Mouse (Mus musculus): ENCODE measurements at regions not wholly inside any gene's neighbourhood (a gene's known extent, or its start where the extent isn't known, plus 50 kb on each side); places are given as distances from the start of the nearest gene placed in this dataset.
A peak's percentile ranks its signal among the peaks of the same experiment; 100 is the strongest.

DNA sequence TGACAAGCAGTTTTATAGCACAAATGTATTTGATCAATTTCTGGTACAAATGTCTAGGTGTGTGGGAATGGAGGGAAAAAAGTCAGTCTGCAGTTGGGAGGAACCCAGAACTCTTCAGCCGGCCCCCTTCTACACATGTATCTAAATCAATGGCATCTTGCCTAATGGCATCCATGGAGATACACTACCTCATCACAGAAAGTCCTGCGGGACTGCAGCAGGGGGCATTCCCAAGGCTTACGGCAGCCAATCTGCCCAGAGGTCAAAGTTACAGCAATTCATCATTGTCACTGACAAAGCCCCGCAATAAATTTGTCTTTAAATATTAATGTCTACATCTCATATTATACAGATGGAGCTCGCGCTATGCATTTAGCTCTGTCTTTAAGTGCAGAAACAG is 135.7 kb upstream of the Arhgap5 start:
- DNase-seq (ENCODE audit: low read depth, low spot score) = no peak

DNA sequence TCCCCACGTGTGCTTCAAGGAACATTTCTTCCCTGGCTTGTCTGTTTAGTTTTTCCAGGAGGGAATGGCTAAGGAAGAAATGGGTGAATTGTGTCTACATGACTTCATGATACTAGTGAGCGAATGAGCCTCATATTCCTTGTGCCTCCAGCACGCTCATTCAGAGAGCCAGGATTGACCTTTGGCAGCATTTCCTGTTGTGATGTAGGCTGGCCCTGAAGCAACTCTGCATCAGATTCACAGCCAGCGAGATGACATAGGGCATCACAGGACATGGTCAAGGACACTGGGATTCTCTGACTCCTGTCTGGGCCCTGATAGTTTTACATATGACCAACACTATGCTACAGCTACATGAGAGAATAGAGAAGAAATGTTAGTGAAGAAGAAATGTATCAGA is 135.3 kb upstream of the Arhgap5 start:
- DNase-seq (ENCODE audit: low read depth, low spot score) = no peak

DNA sequence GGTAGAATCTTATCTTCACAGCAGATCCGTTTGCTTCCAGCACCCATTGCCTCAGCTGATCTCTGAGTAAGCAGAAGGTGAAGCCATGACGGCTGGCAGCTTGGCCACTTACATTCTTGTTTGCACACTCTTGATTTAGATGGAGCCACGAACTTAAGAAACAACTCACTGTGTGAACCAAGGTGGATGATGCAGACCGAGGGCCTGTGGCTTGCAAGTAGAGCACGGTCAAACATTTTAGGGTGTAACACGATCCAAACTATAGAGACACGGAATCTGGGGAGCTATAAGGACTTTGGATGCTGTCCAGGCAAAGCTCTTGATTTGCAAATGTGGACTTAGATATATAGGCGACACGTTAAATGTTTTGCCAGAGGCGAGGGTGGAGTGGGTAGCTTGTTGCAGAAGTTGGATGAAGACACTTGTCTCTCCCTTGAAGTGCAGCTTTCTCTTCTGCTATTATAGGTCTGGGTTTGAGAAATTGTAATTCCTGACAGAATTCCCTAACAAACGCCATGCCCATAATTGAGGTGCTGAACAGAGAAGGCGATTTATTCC is 133.5 kb upstream of the Arhgap5 start:
- no peak for DNase-seq (ENCODE audit: low read depth, low spot score)

DNA sequence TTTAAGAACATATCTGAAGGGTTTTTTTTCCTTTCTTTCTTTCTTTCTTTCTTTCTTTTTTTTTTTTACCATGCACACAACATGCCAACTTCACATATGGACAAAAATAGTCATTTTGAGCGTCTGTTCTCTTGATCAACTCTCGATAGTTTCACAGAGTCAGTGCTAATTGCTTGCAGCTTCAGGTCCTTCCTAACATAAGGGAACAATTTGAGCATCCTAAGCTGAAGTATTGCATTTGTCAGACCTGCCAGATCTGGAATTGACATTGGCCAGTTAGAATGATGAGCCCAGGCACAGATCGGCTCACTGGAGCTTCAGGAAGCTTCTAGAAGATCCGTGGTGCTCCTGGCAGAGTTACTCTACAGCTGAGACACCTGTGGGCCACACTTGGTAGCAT is 128.7 kb upstream of the Arhgap5 start:
- DNase-seq (ENCODE audit: low read depth, low spot score) = no peak

DNA sequence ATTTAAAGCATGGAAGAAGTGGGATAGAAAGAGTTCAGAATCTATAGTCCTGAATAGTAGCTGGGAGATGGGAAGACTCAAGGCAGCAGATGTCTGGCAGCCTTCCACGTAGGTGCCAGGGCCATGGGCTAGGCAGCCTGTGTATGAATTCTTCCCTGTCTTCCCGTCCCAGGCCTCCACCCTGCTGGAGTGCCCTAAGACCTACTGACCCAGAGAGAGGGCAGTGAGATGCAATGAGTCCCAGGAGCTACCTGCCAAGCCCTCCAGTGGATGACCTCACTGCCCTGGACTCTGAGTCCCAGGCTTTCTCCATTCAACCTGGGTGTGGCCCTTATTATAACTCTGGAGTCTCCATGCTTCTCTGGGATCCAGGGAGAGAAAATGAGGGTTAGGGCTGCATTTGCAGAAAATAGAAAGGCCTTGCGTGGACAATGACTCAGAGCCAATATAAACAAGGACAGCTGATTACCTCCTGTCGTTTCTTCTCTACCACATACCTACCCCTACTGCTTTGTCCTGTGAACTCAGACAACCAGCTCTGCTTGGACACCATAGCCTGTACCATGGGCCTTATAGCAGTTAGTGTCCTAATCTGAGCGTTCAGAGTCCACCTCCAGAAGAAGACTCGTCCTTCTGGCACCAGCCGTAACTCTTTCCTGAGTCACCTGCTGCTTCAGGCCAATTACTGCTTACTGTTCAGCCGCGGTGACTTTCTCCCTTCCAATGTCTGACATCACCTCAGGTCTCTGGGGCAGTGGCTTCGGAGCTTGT is 126.9 kb upstream of the Arhgap5 start:
- DNase-seq (ENCODE audit: low read depth, low spot score) = no peak

DNA sequence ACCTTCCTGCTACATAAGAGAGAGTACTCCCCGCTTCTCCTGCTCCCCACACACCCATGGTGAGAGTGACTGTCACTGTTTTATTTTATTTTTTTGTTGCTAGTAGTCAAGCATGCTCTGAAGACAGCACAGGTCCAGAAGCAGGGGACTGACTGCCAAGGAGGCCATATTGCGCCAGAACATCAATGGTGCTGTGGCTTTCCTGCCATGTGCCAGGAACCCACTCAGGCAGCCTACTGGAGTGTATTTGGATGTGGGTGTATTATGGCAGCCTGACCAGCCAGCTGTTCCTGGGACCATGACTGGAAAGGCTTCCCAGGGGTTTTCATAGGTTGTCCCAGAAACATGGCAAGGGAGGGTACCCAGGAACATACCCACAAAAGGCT is 126.3 kb upstream of the Arhgap5 start:
- DNase-seq (ENCODE audit: low read depth, low spot score) = no peak

DNA sequence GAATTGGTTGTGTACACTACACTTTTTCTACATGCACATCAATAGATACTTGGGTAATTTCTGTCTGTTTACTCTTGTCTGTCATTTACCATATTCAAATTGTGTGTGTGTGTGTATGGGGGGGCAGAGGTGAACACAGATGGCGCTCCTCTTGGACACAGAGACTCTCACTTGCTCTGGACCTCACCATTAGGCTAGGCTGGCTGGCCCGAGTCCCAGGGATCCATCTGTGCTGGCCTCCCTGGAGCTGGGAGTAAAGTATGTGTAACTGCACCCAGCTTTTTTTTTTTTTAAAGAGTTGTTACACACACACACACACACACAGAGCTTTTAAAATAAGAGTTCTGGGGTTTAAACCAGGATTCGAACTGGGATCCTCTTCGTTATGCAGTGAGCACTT is 124.5 kb upstream of the Arhgap5 start:
- DNase-seq (ENCODE audit: low read depth, low spot score) = no peak

DNA sequence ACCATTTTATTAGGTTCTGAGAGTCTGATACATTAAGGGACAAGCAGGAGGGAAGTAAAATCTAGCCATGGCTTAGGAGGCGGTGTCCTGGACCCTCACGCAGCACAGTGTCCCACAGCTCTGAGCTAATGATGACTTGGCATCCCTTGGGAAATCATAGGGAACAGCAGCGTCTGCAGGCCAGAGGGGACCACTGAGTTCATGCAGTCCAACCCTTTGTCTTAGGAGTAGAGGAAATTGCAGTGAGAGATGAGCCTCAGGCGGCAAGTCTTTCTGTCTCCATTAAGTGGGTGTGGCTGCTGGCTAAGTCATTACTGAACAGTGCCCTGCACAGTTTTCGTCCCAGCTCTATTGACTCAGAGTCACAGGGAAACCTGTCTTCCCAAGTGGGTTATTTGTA is 123.8 kb upstream of the Arhgap5 start:
- no peak for DNase-seq (ENCODE audit: low read depth, low spot score)

DNA sequence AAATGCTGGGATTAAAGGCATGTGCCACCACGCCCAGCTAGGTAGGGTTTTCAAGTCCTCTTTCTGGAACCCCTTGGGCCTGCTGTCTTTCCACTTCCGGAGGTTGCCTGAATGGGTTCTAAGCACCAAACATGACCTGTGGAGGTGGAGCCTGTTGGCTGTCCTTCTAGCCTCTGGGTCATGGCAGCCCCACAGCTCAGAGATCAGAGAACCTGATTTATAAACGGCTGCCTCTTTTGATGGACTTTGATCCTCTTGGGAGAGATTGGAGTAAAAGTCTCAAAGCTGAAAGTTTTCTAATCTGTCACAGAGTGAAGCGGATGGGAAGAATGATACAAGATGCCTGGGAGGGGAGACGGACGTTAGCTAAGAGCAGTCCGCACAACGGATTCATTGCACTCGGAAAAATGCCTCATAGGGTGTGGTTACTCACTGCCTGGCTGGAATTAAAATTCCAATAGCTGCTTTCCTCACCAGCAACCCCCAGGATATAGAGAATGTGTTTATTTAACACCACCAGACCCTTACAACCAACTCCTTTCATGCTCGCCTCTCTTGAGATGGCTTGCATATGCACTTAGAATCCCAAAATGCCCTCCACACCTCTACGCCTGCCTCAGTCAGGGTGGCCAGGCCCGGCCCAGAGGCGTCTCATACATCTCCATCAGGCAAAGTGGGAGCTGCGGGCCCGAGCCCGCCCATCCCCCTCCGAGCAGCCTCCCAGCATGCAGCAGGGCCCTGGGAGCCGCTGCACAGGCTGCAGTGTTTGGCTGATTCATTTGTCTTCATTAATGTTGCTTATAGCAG is 122.4 kb upstream of the Arhgap5 start:
- DNase-seq (ENCODE audit: low read depth, low spot score) = no peak

DNA sequence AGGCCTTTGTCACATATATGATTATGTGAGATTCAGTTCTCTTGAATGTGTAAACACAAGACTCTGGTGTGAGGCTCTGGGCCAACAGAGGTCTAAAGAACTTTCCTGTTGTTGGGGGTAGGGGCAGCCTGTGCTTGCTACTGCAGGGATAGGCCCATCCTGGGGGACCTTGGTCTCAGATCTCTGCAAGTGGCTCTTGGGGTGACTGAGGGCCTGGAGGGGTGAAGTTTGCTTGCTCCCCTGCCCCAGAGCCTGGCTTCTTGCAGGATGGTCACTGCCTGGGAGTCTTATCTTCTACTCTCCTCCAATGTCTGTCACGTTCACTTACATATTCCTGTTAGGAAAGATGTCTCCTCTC is 121.8 kb upstream of the Arhgap5 start:
- no peak for DNase-seq (ENCODE audit: low read depth, low spot score)

DNA sequence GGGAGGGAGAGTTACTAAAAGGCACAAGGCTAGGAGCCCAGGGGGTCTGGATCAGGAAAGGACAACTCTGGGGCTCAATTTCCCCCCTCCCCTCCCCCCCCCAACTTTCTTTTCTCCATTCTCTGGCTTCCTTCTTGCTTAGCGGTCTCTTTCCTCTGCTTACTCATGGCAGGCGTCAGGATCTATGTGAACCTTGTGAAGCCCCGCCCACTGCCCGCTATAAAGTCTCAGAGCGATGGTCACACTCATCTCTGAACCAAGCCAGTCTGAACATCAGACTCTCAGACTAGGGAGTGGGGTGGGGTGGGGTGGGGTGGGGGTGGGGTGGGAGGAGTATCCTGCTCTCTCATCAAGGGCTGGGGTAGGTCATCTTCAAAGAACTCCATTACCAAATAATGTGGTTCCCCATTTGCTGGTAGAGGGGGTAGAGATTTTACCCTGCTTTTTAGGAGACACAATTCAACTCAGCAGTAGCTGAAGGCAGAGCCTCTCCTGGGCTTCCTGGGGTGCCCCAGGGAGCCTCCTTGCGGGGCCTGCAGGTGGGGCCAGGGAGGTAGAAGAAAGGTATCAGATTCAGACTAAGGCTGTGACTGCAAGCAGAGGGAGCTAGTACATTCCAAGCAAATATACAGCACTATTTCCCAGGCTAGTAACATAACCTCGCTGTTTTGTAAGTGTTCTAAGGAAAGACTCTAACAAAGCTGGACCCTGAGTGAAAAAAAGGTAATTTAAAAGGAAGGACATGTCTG is 120.8 kb upstream of the Arhgap5 start:
- DNase-seq (ENCODE audit: low read depth, low spot score) = no peak

DNA sequence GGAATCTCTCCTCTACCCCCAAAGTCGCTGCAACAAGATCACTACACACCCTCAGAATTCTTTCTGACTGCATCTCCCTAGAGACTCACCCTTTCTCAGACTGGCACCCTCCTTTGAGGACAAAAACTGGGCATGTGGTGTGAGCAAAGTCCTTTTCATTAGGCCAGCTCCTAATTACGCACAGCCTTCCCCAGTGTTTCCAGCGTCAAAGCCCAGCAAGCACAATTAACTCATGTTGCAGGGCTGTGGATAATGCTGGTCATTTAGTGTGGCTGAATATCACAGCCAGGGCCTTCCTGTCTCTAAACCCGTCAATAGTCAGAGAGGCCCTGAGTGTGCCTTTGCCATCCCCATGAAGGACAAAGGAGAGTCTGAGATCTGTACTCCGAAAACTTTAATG is 114.2 kb upstream of the Arhgap5 start:
- no peak for DNase-seq (ENCODE audit: low read depth, low spot score)

DNA sequence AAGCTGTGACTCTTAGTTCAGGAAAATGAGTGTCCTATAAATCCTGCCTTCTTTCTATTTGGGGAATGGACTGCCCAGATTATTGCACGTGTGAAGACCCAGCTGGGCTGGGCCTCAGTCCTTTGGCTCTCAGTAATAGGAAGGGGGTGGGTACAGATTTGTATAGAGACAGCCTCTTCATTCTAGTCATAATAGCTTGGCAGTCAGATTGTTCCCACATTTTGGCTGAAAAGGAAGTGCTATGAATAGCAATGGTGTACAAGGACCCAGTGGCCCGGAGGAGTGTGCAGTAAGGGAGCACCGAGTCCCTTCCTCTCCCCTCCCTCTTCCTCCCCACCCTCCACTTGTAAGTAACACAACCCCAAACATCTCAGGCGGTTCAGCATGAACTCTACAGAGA is 113.5 kb upstream of the Arhgap5 start:
- DNase-seq (ENCODE audit: low read depth, low spot score) = no peak

DNA sequence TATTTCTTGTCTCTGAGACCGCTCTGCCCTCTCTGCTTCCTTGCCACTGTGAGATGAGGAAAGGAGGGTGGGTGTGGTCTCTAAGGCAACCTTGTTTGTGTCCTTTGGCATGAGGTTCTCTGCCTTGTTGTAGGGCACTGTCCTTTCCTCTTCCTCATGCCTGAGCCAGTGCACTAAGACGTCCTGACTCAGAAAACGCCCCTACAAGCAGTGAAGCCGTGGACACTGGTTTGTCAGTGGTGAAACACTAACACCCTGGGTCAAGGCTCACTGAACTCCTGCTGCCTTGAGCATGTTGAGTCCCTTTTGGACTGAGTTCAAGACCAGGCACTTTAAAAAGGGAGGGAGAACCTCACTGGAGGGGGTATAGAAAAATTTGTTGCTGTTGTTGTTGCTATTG is 111.1 kb upstream of the Arhgap5 start:
- DNase-seq (ENCODE audit: low read depth, low spot score) = no peak

DNA sequence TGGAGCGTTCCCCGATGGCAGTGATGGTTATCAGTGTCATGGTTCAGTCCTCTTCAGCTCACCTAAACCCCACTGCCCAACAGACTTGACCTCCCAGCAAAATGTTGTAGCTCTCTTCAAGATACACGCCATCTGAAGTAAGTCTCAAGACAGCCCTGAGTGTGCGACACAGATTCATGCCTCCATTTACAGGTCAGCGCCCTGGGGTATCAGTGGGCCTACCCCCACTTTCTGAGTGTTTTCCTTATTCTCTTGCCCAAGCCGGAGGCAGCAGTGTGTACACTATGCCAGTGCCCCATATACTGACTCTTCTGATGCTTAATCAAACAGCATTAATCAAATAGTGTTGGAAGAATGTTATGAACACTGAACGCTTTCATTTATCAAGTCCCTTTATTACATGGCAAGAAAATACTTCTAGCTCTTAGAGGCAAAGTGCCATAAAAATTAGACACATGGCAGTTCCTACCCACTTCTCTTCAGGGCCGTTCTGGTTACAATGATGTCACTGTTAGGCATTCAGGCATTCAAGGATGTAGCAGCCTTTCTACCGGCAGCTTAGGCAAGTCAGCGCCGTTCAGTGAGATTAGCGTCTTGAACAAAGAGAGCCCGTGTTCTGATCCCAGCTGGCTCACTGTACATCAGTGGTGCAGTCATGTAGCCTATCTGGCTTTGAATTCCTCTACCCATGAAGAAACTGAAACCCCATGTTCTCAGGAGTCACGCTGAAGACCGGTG is 109.6 kb upstream of the Arhgap5 start:
- DNase-seq (ENCODE audit: low read depth, low spot score) = no peak

DNA sequence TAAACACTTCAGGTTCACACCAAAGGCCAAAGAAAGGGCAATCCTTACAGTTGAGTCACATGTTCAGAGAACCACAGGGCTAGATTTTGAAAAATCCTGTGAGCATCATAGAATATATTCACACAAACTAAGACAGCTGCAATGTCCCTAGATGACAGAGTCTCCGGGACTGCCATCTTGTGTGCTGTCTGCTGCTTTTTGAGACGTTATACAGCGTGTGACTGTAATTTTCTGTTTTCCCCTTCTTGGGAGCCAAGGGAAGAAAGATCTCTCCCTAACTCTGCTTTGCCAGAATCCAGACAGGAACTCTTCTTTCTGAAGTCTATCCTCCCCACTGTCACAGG is 109.1 kb upstream of the Arhgap5 start:
- DNase-seq (ENCODE audit: low read depth, low spot score) = no peak

DNA sequence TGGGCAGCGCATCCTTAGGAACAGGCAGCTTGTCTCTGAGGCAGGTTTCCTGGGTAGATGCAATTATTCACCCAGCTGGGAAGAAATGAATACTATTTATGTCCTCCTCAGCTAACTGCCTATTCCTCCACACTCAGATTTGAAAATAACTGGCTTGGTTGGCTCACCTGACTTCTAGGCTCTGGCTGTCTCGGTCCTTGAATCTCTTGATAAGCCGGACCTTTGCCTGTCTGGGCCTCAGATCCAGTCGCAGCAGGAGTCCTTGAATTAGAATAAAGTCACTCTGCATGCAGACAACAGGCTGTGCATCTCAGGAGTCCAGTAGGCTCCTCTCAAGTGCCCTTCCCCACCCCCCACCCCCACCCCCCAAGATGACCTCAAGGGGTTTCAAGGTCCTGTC is 108.7 kb upstream of the Arhgap5 start:
- DNase-seq (ENCODE audit: low read depth, low spot score) = no peak

DNA sequence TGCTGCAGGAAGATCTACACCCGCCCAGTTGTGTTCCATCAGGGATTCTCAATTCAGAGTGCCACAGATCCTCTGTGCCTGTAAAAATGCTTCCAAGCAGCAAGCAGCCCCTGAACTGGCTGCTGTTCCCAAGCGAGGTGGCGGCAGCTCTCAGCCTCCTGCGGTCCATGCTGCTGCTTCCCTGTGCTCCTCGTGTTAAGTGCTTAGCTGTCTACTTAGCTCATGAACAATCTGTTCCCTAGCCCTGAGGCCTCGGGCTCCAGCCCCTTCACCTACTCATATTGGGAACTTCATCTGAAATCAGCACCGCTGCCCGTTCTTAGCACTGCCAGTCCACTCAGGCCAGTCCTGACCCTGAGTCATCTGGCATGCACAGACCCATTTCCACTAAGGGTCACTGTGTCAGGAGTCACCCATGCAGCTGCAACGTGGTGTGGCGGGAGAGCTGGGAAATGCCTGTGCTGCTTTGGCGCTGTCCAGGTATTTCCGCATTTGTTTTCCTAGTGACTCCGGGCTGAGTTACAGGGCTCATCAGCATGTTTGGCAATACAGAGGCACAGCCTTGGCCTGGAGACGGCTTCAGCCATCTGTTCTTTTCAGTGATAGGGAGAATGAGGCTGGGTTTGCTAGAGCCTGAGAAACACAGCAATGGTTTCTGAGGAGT is 107.5 kb upstream of the Arhgap5 start:
- peak; percentile 56 for DNase-seq (ENCODE audit: low read depth, low spot score)

DNA sequence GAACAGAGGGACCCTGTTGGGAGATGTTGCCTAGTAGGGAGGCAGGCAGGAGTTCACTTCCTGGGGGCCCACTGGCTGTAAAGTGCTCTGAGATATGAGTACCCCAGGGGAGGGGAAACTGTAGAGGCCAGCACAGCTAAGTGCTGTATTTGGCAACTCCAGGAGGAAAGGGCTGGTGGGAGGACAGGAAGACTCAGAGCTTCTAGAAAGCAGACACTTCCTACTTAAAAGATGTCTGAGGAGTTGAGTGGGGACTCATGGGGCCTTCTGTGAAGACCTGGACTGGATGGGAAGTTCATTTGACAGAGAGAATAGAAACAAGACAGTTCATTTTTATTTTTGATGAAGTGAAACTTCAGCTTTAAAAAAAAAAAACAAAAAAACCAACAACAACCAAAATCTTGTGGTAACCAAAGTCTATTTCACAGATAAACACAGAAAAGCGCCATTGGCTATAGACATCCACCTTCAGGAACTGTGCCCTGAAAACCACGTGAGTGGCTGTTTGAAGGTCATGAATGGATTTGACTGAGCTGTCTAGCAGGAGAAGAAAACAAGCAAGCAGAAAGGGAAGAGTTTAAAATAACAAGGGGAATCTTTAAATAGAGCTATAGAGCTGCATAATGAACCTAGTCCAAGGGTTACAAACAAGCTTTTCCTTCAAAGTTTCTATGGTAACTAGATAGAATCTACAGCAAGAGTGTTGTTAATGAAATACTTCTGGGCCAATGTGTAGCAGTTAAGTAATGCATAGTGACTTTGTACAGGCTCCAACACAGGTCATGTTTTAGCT is 105.9 kb upstream of the Arhgap5 start:
- DNase-seq (ENCODE audit: low read depth, low spot score) = no peak

DNA sequence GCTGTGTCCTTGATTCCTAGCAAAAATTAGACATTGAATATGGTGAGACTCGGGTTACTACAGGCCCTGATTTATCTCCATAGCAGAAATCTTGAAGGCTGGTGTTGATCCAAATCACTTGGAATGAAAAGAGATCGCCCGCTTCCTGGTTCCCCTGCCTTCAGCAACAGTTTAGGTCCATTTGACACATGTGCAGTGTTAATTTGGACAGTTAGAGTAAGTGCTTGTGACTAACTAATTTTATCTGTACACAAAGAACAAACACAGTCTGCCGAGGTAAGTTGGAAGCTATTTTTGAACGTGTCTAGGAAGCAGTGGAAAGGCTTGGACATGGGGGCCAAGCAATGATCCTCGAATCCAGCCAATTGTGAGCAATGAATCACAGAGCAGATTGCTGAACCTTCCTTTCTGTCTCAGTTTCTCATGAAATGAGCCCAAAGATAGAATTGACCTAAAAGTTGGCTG is 105.2 kb upstream of the Arhgap5 start:
- DNase-seq (ENCODE audit: low read depth, low spot score) = no peak
